Mouse (Mus musculus) forebrain, embryonic 10.5 days (tissue): ENCODE results near the gene Akap2. TPM values are rescaled to one million over a fixed set of nuclear protein-coding genes. Genes with fewer than 3 reads are reported as not detected.

Experiments used
- DNase-seq: peaks from one replicate; pipeline ENCODE4 v3.0.0-alpha.2; 2017; ENCODE audit warnings: low spot score; ENCODE audit errors: extremely low spot score
- H3K27ac ChIP-seq: fragments of 300-500 bp; sonication (generic); 2 replicates; pipeline ENCODE4 v1.5.1; 2016; ENCODE audit warnings: mild to moderate bottlenecking
- H3K27me3 ChIP-seq: fragments of 300-500 bp; sonication (generic); 2 replicates; pipeline ENCODE4 v1.6.1; 2016; ENCODE audit warnings: mild to moderate bottlenecking; ENCODE audit not compliant: poor library complexity, severe bottlenecking
- H3K36me3 ChIP-seq: fragments of 300-500 bp; sonication (generic); replicated peaks from 2 replicates; pipeline ENCODE4 v1.6.1; 2016; ENCODE audit warnings: mild to moderate bottlenecking, moderate library complexity
- H3K4me1 ChIP-seq: fragments of 300-500 bp; sonication (generic); 2 replicates; pipeline ENCODE4 v1.6.1; 2016
- H3K4me3 ChIP-seq: fragments of 300-500 bp; sonication (generic); 2 replicates; pipeline ENCODE4 v1.5.1; 2016; ENCODE audit warnings: mild to moderate bottlenecking, moderate library complexity
- H3K9me3 ChIP-seq: fragments of 300-500 bp; sonication (generic); 2 replicates; pipeline ENCODE4 v1.6.1; 2016; ENCODE audit warnings: mild to moderate bottlenecking, moderate library complexity
- WGBS: fragments of 180-500 bp; shearing (Covaris S2); methylation state at CpG from one replicate; pipeline ENCODE4 v1.1.7; 2016; 5-methylcytosine and 5-hydroxymethylcytosine counted together
- polyA plus RNA-seq: library from polyadenylated mRNA; unstranded; fragments of >200 nt; fragmentation: Nextera tagmentation; extraction: Ambion mirVana; gene quantifications from 2 replicates; pipeline ENCODE4 v1.2.1, GENCODE M21; 2016

Gene Akap2
- polyA plus RNA-seq = 15.4 and 18.3 TPM in 2 replicates

GRCm38 (mm10) chr4:57717354-57717753 is at the start of gene Akap2:
Gene Akap2, plus strand, starts transcription at chr4:57717657.
- Histone ChIP-seq H3K9me3 (no peaks in the 10 kb centered on the region), H3K4me1 (peaks cover 13% of the 10 kb centered on the region), H3K27me3 (no peaks in the 10 kb centered on the region), H3K36me3 (no peaks in the 10 kb centered on the region), H3K4me3 (no peak within 1 kb of the TSS), H3K27ac (no peak within 1 kb of the TSS)
- no peak for DNase-seq
- WGBS = 87% methylated on average over 9 of the region's 9 CpGs

- no peak for DNase-seq
Measured at GRCm38 (mm10) chr4:57670813-57671469, 46.5 kb upstream of the Akap2 start.

GRCm38 (mm10) chr4:57672541-57672940 is 44.9 kb upstream of the Akap2 start:
- peaks cover 21% of the 10 kb centered on the region for H3K4me1 ChIP-seq
- DNase-seq = no peak
- no peak overlapping the region for H3K4me3 ChIP-seq
- no peaks in the 10 kb centered on the region for H3K9me3 ChIP-seq
- no peaks in the 10 kb centered on the region for H3K36me3 ChIP-seq
- H3K27me3 ChIP-seq = peaks cover 10% of the 10 kb centered on the region
- no peak overlapping the region for H3K27ac ChIP-seq
- 80% methylated on average over 4 of the region's 4 CpGs for WGBS

More at GRCm38 (mm10) chr4:57670813-57671469, 46.5 kb upstream of the Akap2 start:
- no peak overlapping the region for H3K4me3 ChIP-seq
- H3K4me1 ChIP-seq = peaks cover 21% of the 10 kb centered on the region
- H3K27me3 ChIP-seq = peaks cover 10% of the 10 kb centered on the region
- no peak overlapping the region for H3K27ac ChIP-seq
- no peaks in the 10 kb centered on the region for H3K9me3 ChIP-seq
- WGBS = 76% methylated on average over 7 of the region's 7 CpGs
- no peaks in the 10 kb centered on the region for H3K36me3 ChIP-seq

GRCm38 (mm10) chr4:57672996-57673906 is 44.2 kb upstream of the Akap2 start:
- DNase-seq = peak; percentile 82
- Histone ChIP-seq H3K27me3 (peaks cover 10% of the 10 kb centered on the region), H3K4me1 (peaks cover 21% of the 10 kb centered on the region), H3K27ac (peak overlapping the region; percentile 57), H3K36me3 (no peaks in the 10 kb centered on the region), H3K9me3 (no peaks in the 10 kb centered on the region), H3K4me3 (peak overlapping the region; percentile 38)
- 16% methylated on average over 12 of the region's 12 CpGs for WGBS

GRCm38 (mm10) chr4:57674351-57674750 is 43.1 kb upstream of the Akap2 start:
- WGBS = 85% methylated on average over 7 of the region's 7 CpGs
- DNase-seq = no peak
- no peaks in the 10 kb centered on the region for H3K36me3 ChIP-seq
- H3K9me3 ChIP-seq = no peaks in the 10 kb centered on the region
- H3K4me3 ChIP-seq = no peak overlapping the region
- peaks cover 21% of the 10 kb centered on the region for H3K4me1 ChIP-seq
- H3K27me3 ChIP-seq = peaks cover 10% of the 10 kb centered on the region
- H3K27ac ChIP-seq = no peak overlapping the region

- DNase-seq = peak; percentile 35
- WGBS = under 1% methylated on average over 13 of the region's 13 CpGs
- peaks cover 10% of the 10 kb centered on the region for H3K27me3 ChIP-seq
- peaks cover 21% of the 10 kb centered on the region for H3K4me1 ChIP-seq
- H3K9me3 ChIP-seq = no peaks in the 10 kb centered on the region
- peak overlapping the region; percentile 42 for H3K4me3 ChIP-seq
- peak overlapping the region; percentile 73 for H3K27ac ChIP-seq
- no peaks in the 10 kb centered on the region for H3K36me3 ChIP-seq
Measured at GRCm38 (mm10) chr4:57675387-57675786, 42.1 kb upstream of the Akap2 start.

- Histone ChIP-seq H3K27me3 (peaks cover 10% of the 10 kb centered on the region), H3K36me3 (no peaks in the 10 kb centered on the region), H3K4me1 (peaks cover 27% of the 10 kb centered on the region), H3K27ac (no peak overlapping the region), H3K9me3 (no peaks in the 10 kb centered on the region), H3K4me3 (no peak overlapping the region)
- WGBS = 86% methylated on average over 12 of the region's 12 CpGs
- no peak for DNase-seq
Measured at GRCm38 (mm10) chr4:57677916-57678315, 39.5 kb upstream of the Akap2 start.

- H3K9me3 ChIP-seq = no peaks in the 10 kb centered on the region
- no peak for DNase-seq
- 84% methylated on average over 9 of the region's 9 CpGs for WGBS
- H3K27me3 ChIP-seq = peaks cover 7% of the 10 kb centered on the region
- H3K4me3 ChIP-seq = no peak overlapping the region
- H3K36me3 ChIP-seq = no peaks in the 10 kb centered on the region
- H3K27ac ChIP-seq = no peak overlapping the region
- peaks cover 20% of the 10 kb centered on the region for H3K4me1 ChIP-seq
Measured at GRCm38 (mm10) chr4:57678991-57679457, 38.4 kb upstream of the Akap2 start.

GRCm38 (mm10) chr4:57680186-57680585 is 37.3 kb upstream of the Akap2 start:
- WGBS = 86% methylated on average over 12 of the region's 12 CpGs
- peaks cover 13% of the 10 kb centered on the region for H3K4me1 ChIP-seq
- no peak overlapping the region for H3K4me3 ChIP-seq
- no peak overlapping the region for H3K27ac ChIP-seq
- no peaks in the 10 kb centered on the region for H3K27me3 ChIP-seq
- H3K36me3 ChIP-seq = no peaks in the 10 kb centered on the region
- H3K9me3 ChIP-seq = no peaks in the 10 kb centered on the region
- DNase-seq = no peak

- H3K27ac ChIP-seq = no peak overlapping the region
- 70% methylated on average over 12 of the region's 12 CpGs for WGBS
- no peak for DNase-seq
Measured at GRCm38 (mm10) chr4:57681511-57681910, 35.9 kb upstream of the Akap2 start.

GRCm38 (mm10) chr4:57682341-57682740 is 35.1 kb upstream of the Akap2 start:
- Histone ChIP-seq H3K27ac (no peak overlapping the region), H3K27me3 (peaks cover 2% of the 10 kb centered on the region; the same call in 1 of the 2 replicates), H3K4me1 (peaks cover 11% of the 10 kb centered on the region), H3K36me3 (no peaks in the 10 kb centered on the region), H3K4me3 (no peak overlapping the region), H3K9me3 (no peaks in the 10 kb centered on the region)
- DNase-seq = no peak
- 93% methylated on average over 2 of the region's 2 CpGs for WGBS

More at GRCm38 (mm10) chr4:57681511-57681910, 35.9 kb upstream of the Akap2 start:
- peaks cover 6% of the 10 kb centered on the region for H3K4me1 ChIP-seq
- no peaks in the 10 kb centered on the region for H3K27me3 ChIP-seq
- no peak overlapping the region for H3K4me3 ChIP-seq
- H3K36me3 ChIP-seq = no peaks in the 10 kb centered on the region
- H3K9me3 ChIP-seq = no peaks in the 10 kb centered on the region

GRCm38 (mm10) chr4:57682944-57683343 is 34.5 kb upstream of the Akap2 start:
- 87% methylated on average over 11 of the region's 11 CpGs for WGBS
- Histone ChIP-seq H3K27ac (no peak overlapping the region), H3K4me3 (no peak overlapping the region), H3K4me1 (peaks cover 11% of the 10 kb centered on the region), H3K9me3 (no peaks in the 10 kb centered on the region), H3K27me3 (peaks cover 8% of the 10 kb centered on the region; the same call in 1 of the 2 replicates), H3K36me3 (no peaks in the 10 kb centered on the region)
- no peak for DNase-seq
